Mouse (Mus musculus) left cerebral cortex, postnatal 14 days (tissue): ENCODE measurements at regions not wholly inside any gene's neighbourhood (a gene's known extent, or its start where the extent isn't known, plus 50 kb on each side); places are given as distances from the start of the nearest gene placed in this dataset.
A peak's percentile ranks its signal among the peaks of the same experiment; 100 is the strongest.

Experiments
- DNase-seq, 2 experiments: peaks; one replicate each; pipeline ENCODE4 v3.0.0; 2021 to 2022; ENCODE audit warnings: low spot score in 2 of 2, mixed read lengths in 1 of 2
- intact Hi-C: fragments of 180-260 bp; cut with DNase I; formaldehyde crosslinking; loops from one replicate; pipeline ENCODE4 v1.15.1; 2025

DNA sequence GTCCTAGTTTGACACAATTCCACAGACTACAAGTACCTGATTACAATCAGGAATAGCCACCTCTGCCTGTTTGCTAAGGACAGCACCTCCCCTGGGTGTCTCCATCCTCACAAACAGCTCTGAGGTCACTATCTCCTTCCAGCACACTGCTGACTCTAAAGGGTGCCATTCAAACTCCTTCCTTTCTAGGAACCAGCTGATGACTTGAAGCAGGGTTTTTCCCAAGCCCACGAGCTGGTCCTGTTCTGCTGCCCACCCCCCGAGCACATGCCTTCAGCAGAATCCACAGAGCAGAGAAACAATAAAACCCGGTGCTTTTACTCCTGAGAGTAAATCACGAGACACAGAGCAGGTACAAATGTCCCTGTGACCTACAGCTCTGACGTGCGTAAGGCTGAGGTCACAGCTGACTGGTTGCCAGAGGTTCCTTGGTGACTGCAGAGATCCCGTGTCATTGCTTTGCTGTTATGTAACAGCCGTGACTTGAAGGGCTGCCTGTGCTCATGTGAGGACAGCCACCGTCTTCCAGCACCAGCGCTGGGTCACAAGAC is 90.0 kb upstream of the Irs2 start:
- DNase-seq = no peak
- intact Hi-C loops = no loop called here

DNA sequence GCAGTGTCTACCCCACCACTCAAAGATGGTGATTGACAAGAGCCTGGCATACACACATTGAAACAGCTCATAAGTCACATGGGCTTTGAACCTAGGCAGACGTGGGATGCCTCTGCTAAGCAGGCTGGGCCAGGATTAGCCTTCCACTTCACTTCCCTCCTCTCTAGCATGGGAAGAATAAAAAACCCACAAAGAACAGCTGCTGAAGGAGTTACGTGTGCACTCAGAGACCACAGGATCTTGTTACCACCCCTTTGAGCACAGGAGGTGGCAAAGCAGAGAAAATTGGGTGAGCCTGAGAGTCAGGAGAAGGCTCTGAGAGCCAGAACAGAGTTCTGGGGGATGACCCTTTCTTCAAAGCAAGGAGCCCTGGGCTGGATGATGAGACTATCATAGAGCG is 89.6 kb upstream of the Irs2 start:
- intact Hi-C loops = no loop called here
- DNase-seq = no peak

DNA sequence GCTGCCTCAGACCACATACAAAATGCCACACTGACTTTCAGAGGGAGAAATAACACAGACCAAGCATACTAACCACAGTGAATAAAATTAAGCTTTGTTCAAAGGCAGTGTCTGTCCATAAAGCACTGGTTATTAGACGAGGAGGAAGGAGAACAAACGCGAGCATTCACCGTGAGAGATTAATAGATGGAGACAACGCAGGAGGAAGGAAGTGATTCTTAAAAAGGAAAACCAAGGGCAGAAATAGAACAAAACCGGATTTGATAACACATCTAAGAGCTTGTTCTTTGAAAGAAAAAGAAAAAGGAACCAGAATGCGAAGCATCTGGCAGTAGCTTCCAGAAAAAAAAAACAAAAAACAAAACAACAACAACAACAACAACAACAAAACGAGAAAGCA is 86.3 kb upstream of the Irs2 start:
- intact Hi-C loops = no loop called here
- no peak for DNase-seq

DNA sequence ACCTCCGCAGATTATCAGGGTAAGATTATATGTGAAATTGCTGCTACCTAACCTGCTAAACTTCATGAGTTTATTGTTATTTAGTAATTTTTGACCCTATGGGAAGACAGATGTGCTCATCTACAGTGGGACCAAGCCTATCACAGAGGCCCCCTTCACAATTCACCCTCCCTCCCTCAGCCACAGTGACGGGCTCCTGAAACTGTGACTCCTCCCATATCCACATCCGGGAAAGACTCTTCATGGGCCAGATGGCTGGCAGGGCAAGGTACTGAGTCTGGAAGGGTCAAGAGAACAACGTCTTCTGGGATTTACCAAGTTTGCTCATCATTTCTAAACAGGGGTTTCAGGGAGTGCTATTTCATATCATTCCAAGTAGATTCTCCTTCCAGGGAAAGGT is 84.1 kb upstream of the Irs2 start:
- intact Hi-C loops = no loop called here
- no peak for DNase-seq

DNA sequence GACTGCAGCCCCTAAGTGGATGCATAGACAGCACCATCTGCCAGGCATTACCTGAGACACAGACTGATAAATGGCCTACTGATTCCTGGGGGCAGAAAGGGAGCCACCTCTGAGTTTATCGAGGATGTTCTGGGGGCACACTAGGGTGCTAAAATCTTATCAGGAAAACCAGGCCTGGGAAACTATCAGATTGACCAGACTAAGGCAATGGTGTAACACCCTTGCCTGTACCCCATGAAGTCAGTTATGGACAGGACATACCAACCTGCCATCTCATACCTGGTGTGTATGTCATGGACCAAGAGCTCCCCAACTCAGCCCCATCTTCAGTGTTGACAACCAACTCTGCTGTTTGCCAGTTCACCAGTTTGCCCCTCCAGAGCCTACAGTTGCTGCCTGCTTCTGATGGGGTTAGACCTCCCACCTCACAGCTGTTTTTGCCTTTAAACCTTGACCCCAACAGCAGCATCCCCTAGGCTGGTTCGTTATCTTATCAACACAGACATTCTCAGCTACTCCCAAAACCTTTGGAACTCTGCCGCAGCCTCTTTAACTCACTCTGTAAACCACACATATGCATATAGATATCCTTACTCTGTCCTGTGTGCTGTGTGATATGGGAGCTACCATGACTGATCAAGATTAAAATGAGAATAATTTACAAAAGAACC is 83.6 kb upstream of the Irs2 start:
- no peak for DNase-seq
- intact Hi-C loops = no loop called here

DNA sequence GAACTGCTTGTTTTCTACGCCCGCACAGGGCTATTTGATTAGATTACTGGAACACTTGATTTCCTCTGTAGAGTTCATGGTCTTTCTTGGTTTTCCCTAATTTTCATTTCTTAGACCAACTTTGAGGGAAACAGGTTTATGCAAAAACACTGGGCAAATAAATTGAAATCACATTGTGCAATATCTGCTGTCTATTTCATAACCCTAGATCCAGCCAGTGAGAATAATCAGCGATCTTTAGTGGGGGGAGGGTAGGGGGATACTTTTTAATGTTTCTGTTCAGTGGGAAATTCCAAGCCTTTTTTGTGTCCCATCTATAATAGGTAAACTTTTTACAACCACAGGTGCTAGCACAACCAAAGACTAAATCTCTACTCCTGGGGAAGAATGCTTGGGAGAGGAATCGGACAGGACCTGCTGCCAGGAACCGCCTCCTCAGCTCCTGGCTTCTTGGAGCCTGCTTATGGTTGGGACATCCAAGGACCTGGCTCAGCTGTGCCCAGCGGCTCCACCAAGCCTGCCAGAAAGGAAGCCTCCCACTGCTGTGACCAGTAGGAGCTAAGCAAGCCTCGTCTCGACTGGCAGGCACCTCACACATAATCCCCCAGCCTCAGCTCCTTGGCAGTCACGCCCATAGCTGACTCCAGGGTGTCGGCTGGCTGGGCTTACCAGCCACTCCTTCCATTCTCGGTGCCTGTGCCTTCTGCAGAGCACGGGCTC is 80.8 kb upstream of the Irs2 start:
- no peak for DNase-seq
- intact Hi-C loops = no loop called here

DNA sequence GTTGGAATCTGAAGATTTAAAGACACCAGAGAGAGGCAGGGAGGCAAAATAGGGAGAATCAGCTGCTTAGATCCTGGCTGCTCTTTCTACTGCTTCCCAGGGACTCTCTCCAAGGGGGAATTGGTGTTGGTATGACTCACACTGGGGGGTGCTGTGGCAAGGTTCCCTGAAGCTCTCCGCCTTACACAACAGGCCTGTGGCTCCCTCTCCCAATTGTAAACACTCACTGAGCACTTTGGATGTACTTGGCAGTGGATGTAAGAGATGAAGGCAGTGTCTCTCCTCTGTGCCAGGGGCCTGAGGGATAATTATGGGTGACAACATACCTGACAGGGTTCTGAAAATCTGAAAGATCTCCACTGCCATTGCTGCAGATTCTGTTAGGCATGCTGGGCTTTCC is 77.0 kb upstream of the Irs2 start:
- DNase-seq = peak; percentile 44 to 72
- intact Hi-C loops = no loop called here

DNA sequence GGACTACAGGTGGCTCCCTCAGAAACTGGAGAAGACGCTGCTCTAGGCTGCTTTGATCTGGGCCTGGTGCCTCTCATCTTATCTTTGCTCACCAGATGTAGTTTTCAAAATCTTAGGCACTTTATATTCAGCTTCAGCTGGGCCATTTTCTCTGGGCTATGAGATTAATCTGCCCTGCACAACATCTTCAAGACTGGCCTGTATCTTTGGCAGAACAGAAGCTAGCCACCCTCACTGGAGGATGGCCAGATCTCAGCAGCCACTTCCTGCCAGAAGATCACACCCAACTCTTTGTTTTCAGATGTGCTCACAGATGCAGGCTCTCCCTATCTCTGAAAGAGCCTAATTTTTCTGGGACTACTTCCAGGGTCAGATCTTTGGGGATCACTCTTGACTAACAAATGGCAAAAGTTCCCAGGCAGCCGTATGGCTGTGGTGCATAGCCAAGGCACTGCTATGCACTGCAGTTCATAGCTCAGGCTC is 75.8 kb upstream of the Irs2 start:
- intact Hi-C loops = no loop called here
- DNase-seq = no peak

DNA sequence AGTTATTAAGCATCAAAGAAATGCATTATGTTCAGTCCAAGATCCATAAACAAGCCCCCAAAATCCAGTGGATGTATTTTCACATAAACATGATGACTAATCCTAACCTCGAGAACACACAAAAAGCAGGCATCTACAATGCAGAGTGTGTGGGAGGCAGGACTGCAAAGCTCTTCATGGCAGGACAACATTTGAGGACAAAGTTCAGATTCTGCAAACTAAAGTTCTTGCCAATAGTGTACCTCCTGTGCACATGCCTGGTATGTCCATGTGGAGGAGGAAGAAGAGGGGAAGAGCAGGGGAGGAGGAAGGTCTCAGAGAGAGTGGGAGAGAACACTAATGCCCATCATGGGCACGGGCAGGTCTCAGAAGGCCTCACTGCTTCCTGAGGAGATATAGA is 72.6 kb upstream of the Irs2 start:
- DNase-seq = no peak
- intact Hi-C loops = no loop called here

DNA sequence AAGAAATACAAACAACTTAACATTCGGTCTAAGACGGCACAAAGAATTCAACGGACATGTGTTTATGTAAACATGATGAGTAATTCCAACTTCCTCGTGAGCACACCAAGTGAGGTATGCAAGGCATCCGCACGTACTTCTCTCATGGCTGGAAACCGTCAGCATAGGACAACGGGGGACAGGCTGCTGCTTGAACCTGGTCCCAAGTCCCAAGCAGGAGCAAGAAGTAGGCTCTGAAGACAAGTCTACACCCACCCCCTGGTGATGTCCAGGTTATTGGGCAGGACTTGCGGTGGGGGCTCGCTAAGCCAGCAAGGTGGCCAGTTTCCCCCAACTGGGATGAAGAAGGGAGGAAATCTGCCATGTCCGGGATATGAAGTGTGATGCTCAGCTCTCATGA is 71.5 kb upstream of the Irs2 start:
- intact Hi-C loops = no loop called here
- DNase-seq = no peak

DNA sequence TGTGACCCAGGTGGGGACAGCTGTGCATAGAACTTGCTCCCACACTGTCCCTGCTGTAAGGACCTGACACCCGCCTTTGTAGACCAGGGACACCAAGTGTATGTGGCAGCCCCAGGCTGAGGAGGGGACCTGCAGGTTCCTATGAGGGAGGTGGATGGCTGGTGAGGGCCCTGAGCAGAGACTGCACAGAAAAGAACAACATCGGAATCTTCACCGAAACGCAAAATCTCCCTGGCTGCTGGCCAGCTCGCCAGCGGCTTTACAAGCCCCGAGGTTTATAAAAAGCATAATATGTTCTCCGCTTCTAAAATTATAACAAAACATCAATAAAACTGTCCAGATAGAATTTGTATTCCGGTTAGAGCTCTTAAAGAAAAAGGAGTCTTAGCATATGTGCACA is 68.9 kb upstream of the Irs2 start:
- peak in 1 of 2 experiments; percentile 47 for DNase-seq

DNA sequence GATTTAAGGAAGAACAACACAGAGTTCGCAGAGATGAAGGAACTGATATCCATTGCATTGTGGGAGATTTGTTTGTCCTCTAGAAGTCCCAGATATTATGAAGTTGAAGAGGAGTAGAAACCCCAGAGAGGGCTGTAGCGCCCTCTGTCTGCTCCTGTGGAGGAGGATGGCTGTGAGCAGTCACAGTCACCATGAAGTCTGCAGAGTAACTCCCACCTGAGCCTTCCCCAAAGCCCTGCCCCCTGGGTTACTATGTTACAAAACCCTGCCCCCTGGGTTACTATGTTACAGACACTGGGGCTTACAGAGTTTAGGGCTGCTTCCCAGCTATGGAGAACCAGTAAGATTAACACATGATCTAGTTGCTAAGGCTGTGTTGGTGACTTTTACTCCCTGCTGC is 62.9 kb upstream of the Irs2 start:
- DNase-seq = no peak
- intact Hi-C loops = no loop called here

More for the DNA sequence above, 68.9 kb upstream of the Irs2 start:
- intact Hi-C loops = no loop called here

DNA sequence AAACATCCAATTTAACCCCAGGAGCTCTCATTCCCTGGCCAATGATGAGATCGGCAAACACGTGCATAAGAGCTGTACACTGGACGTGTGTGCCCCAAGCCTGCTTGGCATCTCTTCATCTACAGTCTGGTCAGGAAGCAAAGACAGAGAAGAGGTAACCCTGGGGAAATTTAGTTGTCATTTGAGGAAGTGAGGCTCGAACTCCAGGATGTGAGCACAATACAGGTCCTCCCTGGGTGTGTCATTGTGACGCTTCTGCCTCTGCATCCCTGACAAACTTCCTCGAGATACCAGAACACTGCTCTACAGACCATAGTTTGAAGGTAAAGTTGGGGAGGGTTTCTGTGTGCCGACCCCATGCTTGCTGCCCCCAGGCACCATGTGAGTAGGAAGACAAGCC is 59.2 kb upstream of the Irs2 start:
- intact Hi-C loops = no loop called here
- no peak for DNase-seq

DNA sequence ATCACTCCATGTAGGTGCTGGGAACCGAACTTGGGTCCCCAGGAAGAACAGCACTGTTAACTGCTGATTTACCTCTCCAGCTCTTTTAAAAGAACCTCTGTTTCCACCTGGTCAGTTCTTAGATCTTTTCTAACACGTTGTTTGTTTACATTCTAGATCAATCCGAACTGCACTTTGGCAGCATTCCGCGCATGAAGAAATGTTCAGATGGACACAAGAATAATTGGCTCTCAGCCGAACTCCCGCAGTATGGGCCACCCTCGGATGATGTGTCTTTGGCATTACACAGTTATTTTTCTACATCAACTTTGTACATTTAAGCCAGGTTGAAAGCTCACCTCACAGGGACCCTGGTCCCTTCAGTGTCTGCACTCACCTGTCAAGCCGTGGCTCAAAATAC is 57.7 kb upstream of the Irs2 start:
- intact Hi-C loops = no loop called here
- no peak for DNase-seq

DNA sequence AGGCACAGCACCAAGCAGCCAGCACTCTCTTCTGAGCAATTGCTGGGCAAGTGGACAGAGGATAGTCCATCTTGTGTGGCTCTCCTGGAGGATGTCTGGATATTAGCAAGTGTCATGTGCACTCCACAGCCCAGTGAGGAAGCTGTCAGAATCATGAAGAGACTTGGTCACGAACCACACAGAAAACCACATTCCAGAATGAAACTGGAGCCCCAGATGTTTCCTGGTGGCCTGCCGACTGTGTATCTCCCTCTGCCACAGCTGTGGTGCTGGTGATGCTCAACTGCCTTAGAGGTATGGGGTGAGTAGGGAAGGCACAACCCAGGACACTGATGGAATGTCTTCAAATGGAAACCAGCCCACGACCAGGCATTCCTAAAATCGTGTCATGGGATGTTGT is 57.0 kb upstream of the Irs2 start:
- intact Hi-C loops = no loop called here
- DNase-seq = no peak

DNA sequence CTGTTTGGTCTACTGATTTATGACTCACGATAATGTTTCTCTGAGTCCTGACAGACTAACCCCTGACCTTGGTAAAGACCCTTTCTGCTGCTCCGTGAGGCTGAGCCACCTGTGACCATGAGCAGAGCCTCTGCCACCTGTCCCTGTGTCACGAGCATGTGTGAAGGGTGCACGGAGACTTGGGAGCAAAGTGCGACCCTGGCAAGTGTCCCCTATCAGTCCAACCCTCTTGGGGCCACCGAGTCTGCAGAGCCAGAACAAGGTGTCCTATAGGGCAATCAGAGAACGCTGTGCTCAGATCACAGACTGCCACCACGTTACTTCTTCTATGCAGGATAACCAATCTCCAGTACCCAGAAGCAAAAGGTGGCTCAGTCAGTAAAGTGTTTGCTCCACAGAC is 54.8 kb upstream of the Irs2 start:
- no peak for DNase-seq
- intact Hi-C loops = no loop called here

DNA sequence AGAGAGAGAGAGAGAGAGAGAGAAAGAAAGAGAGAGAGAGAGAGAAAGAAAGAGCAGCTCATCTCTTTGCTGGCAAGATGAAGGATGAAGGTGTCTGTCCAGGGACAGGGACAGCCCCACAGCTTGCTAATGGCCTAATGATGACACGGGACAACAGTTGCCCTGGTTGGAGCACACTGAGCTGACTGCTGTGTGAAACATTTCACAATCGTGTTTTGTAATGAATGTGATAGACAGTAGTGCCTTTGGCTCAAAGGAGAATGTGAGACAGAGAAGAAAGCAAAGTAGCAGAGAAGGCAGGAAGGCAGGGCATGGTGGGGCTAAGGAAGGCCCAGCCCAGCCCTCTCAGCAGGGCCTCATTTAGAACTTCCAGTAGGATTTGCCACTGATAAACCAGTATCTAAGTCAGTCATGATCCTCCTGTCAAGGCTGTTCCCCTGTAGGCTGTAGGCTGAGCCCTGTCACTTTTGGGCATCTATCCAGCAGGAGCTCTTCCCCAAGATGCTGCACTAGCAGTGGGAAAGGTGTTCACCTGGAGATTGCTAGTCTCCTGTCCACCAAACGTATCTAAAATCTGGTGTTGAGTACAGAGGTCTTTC is 54.2 kb upstream of the Irs2 start:
- intact Hi-C loops = no loop called here
- no peak for DNase-seq

DNA sequence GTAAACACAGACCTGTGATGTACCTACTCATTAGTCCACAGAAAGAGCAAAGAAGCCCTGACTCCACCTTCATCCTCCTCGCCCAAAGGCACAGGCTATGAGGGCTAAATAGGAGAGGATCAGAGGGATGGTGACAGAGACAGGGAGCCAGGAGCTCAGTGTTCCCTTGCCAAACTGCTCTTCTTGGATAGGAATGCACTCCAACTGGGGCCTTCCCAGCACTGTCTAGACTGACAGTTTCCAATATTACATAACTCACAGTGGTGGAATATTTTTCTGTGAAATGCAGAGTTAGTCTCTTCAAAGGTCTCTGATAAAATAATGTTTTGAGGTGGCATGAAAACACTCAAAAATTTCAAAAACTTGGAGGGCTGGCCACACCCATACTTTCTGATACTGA is 53.5 kb upstream of the Irs2 start:
- intact Hi-C loops = no loop called here
- DNase-seq = no peak

DNA sequence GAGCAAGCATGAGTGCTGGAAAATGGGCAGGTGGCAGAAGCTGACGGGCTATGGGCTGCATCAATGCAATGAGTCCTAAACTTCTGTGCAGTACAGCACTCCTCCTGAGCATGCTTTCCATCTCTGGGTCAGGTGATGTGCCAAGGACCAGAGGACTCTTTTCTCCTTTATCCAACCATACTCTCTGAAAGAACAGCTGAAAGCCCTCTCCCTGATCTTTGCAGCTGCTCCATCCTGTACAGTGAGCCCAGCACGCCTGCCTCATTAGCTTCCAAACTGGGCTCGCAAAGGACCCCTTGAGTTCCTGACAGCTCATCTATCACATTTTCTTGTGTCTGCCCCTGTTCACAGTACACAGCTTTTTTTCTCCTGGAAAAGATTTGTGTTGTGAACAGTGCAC is 52.3 kb upstream of the Irs2 start:
- intact Hi-C loops = no loop called here
- DNase-seq = no peak

DNA sequence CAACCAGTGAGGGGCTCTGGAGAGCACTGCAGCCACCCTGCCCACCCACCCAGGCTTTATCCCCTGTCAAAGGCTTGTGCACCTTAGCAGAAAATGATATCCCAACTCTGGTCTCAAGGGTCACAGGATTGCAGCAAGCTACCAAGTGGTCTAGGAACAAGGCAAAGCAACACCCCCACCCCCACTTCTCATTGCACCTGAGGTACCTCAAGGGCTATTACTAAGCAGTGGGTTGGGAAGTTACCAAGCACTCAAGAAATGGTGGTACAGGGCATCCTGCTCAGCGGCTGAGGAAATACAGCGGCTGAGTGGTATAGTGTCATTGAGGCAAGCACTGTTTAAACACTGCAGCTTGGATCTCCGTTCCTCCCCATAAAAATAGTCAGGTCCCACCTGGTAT is 50.1 kb upstream of the Irs2 start:
- intact Hi-C loops = no loop called here
- DNase-seq = no peak
